Mouse (Mus musculus): ENCODE measurements around the gene Htr7.

DNA sequence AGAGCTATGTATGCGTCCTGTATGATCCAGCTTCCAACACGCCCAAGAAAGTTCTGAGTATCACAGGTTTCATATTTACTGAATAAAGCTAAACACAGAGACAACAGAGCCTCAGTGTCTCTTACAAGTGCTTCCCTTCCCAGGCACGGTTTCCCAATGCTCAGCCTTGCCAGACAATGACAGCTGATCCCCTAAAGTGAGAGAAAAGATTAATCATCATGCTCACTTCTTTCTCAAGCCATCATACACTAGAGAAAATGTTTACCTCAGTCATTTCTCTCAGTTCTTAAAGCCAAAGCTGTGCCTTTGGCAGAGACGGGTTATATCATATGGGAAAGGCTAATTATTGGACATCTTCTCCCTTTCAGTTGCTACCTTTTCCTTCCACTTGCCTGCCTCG, 99.7 kb downstream of the Htr7 start:
- no peak for TF ChIP-seq CTCF (IDR thresholded peaks at IDR 0.05; ENCODE audit: borderline replicate concordance, insufficient read depth, low read length)
- no peak for TF ChIP-seq POLR2A (IDR thresholded peaks at IDR 0.05; ENCODE audit: low read depth, low read length)

Data from embryonic fibroblast, embryonic 13.5 days (primary cell).